Mouse (Mus musculus): ENCODE results near the gene Ifitm5.

The Ifitm5 gene

GRCm38 (mm10) chr7:140943356-140943755 lies 6.7 kb downstream of the Ifitm5 start:
- intact Hi-C loops (cut with DNase I) = loop anchor here (5.0 to 10.0 kb wide), 2 partner anchors 36 to 221 kb away; no protein-coding TSS in a partner anchor

- intact Hi-C loops (cut with DNase I) = loop anchor here (5.0 to 10.0 kb wide), 2 partner anchors 36 to 222 kb away; no protein-coding TSS in a partner anchor
Observed at GRCm38 (mm10) chr7:140942811-140943210, 7.3 kb downstream of the Ifitm5 start.

DNA sequence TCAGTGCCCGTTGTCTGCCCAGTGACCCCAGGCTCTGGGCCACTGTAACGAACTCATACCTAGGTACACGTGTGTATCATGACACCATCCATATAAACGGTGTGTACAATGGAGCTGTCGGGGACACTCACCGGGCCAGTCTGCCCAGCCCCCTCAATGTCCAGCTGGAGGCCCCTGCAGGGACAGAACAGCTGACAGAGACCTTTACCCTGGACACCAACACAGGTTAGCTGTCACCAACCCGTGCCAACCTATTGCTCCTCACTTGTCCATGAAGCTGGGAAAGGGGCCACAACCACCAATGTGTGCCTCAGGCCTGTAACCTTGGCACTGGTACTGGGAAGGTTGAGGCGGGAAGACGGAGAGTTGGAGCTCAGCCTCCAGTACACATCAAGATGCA lies 7.8 kb downstream of the Ifitm5 start:
- intact Hi-C loops (cut with DNase I) = loop anchor here (5.0 to 10.0 kb wide), 2 partner anchors 35 to 222 kb away; no protein-coding TSS in a partner anchor

- intact Hi-C loops (cut with DNase I) = loop anchor here (5.0 to 10.0 kb wide), 2 partner anchors 34 to 223 kb away; no protein-coding TSS in a partner anchor
Observed at GRCm38 (mm10) chr7:140941222-140942051, 8.7 kb downstream of the Ifitm5 start, which contains the start of gene Pgghg. Pgghg (plus strand) TSS chr7:140941391.

- intact Hi-C loops (cut with DNase I) = loop anchor here (5.0 to 10.0 kb wide), 2 partner anchors 32 to 225 kb away; no protein-coding TSS in a partner anchor
Observed at GRCm38 (mm10) chr7:140939669-140940171, 10.4 kb downstream of the Ifitm5 start.

DNA sequence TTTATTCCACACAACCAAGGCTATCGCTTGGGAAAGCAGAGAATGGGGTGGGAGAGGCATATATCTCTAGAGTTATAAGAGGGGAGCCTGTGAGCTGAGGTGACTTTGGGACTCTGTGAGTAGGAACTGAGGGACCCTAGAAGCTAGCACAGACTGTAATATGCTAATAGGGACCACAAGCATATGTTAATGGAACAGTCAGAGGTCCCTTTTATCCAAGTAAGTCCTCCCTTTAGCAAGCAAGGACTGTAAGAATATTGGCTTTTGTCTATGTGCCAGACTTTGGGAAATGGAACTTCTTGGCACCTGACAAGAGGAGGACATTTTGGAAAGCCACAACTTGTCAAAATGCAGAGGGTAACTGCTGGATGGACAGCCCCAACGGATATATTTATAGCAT lies 11.2 kb downstream of the Ifitm5 start:
- intact Hi-C loops (cut with DNase I) = no loop called here

- intact Hi-C loops (cut with DNase I) = no loop called here
Observed at GRCm38 (mm10) chr7:140938436-140938835, 11.7 kb downstream of the Ifitm5 start.

- intact Hi-C loops (cut with DNase I) = no loop called here
Observed at GRCm38 (mm10) chr7:140927181-140927580, 22.9 kb downstream of the Ifitm5 start.

DNA sequence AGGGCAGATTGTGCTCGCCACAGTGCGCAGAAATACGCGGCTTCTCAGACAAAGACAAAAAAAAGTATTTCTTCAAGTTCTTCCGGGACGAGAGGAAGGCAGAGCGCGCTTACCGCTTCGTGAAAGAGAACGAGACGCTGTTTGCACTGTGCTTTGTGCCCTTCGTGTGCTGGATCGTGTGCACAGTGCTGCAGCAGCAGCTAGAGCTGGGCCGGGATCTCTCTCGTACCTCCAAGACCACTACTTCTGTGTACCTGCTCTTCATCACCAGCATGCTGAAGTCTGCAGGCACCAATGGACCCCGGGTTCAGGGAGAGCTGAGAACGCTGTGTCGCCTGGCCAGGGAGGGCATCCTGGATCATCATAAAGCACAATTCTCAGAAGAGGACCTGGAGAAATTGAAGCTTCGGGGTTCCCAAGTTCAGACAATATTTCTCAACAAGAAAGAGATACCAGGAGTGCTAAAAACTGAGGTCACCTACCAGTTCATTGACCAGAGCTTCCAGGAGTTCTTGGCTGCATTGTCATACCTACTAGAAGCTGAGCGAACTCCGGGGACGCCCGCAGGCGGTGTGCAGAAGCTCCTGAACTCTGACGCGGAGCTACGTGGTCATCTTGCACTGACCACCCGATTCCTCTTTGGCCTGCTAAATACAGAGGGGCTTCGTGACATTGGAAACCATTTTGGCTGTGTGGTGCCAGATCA lies 26.9 kb downstream of the Ifitm5 start:
- intact Hi-C loops (cut with DNase I) = no loop called here

DNA sequence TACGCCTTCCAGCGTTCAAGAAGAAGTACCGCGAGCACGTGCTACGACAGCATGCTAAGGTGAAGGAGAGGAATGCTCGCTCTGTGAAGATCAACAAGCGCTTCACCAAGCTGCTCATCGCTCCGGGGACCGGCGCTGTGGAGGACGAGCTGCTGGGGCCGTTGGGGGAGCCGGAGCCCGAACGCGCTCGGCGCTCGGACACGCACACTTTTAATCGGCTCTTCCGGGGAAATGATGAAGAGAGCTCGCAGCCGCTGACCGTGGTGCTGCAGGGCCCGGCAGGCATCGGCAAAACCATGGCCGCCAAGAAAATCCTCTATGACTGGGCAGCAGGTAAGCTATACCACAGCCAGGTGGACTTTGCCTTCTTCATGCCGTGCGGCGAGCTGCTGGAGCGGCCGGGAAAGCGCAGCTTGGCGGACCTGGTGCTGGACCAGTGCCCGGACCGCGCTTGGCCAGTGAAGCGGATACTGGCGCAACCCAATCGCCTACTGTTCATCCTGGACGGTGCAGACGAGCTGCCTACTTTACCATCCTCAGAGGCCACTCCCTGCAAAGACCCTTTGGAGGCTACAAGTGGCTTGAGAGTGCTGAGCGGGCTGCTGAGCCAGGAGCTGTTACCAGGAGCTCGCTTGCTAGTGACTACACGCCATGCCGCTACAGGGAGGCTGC lies 27.6 kb downstream of the Ifitm5 start:
- intact Hi-C loops (cut with DNase I) = no loop called here

GRCm38 (mm10) chr7:140921225-140921975 lies 28.7 kb downstream of the Ifitm5 start:
- intact Hi-C loops (cut with DNase I) = no loop called here

GRCm38 (mm10) chr7:140920418-140921029 lies 29.6 kb downstream of the Ifitm5 start, which contains the start of gene Nlrp6:
Nlrp6 (plus strand) TSS chr7:140920902.
- intact Hi-C loops (cut with DNase I) = no loop called here

- intact Hi-C loops (cut with DNase I) = no loop called here
Observed at GRCm38 (mm10) chr7:140919911-140920310, 30.2 kb downstream of the Ifitm5 start.

GRCm38 (mm10) chr7:140914031-140914690 lies 35.9 kb downstream of the Ifitm5 start:
- intact Hi-C loops (cut with DNase I) = no loop called here

DNA sequence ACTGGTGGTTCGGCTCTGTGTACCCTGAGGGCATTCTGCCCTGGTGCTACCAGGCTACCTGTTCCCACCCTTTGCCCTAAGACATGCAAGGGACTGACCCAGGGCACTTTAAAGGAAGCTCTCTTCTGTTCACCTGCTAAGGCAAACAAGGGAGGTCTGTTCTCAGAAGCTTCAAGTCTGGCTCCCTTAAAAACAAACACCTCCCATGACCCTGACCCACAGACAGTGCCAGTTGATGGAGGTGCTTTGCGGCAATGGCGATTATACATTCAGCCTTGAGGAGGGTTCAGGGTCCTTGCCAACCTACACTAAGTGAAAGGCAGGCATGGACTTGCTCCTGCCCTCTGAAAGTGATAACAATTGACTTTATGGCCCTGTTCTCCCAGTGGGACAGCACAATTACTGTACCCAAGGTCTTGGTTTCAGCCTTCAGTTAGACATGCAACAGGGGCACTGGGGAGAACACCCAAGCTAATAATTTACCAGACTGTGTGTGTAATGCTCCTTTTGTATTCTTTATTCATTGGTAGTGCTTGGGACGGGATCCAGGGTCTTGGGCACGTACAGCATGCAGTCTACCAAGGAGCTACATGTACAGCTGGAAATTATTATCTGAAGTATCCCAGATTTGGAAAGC lies 37.1 kb downstream of the Ifitm5 start:
- intact Hi-C loops (cut with DNase I) = no loop called here

DNA sequence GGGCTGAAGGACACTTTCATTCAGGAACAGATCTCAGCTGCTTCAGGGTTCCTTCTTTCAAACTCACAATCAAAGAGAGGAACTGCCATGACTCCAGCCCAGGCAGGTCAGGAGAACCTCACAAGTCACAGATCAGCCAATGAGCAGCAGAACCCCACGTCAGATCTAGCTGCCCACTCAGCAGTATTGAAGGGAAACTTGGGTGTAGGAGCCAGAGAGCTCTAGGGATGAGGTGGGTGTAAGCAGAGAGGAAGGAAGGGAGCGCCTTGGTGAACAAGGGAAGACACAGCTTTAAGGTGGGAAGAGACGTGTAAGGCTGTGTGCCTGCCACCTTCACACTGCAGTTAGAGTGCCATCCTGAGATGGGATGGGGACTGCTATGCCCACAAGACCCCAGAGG lies 37.8 kb downstream of the Ifitm5 start:
- intact Hi-C loops (cut with DNase I) = no loop called here

DNA sequence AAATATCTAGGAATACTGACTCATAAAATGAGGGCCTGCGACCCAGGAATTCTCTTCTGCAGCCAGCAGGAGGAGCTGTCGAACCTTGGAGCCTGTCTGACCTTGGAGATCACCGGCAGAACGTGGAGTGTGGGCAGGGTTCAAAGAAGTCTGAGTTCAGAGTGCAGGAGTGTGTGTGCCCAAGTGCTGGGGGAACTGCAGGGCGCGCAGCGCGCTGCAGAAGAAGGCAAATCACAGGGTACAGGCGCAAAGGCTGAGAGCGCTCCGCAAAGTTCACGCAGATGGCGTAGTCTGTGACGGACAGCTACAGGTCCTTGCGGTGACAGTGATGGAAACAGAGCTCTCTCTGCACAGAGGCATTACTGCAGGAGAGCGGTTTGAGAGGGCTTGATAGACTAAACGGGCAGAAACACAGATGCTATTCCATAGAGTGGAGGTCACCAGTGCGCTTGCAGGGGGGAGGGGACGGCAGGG lies 41.4 kb downstream of the Ifitm5 start:
- intact Hi-C loops (cut with DNase I) = loop anchor here (1.0 to 5.0 kb wide), 4 partner anchors 34 to 164 kb away; partner anchors contain the start of gene Pgghg

- intact Hi-C loops (cut with DNase I) = loop anchor here (5.0 kb wide), 3 partner anchors 34 to 164 kb away; partner anchors contain the start of gene Pgghg
Observed at GRCm38 (mm10) chr7:140908181-140908580, 41.9 kb downstream of the Ifitm5 start.

- intact Hi-C loops (cut with DNase I) = loop anchor here (5.0 kb wide), 3 partner anchors 35 to 165 kb away; partner anchors contain the start of gene Pgghg
Observed at GRCm38 (mm10) chr7:140907697-140908096, 42.4 kb downstream of the Ifitm5 start.
